Mouse (Mus musculus): ENCODE measurements around the gene Atp2a3. TPM values are rescaled to one million over a fixed set of nuclear protein-coding genes. Genes with fewer than 3 reads are reported as not detected.

Gene Atp2a3
- polyA plus RNA-seq, 1 experiment, result 281 TPM

- Histone ChIP-seq H3K4me1 (ENCODE audit: control insufficient read depth, insufficient read depth, low read length) (peaks cover 12% of the 10 kb centered on the region), H3K27ac (ENCODE audit: control insufficient read depth, insufficient read depth, low read depth, low read length, poor library complexity) (peak overlapping the region; percentile 42; the same call in 1 of the 2 replicates), H3K4me3 (replicated peaks; ENCODE audit: control insufficient read depth, low read depth, low read length) (no peak overlapping the region)
- 49% methylated on average over 4 of the region's 4 CpGs for WGBS
- TF ChIP-seq CTCF (IDR thresholded peaks at IDR 0.05; ENCODE audit: control insufficient read depth, insufficient read depth, low read length), result no peak
Observed at GRCm38 (mm10) chr11:73023827-73024226, 62.9 kb downstream of the Atp2a3 start.

- TF ChIP-seq CTCF (IDR thresholded peaks at IDR 0.05; ENCODE audit: control insufficient read depth, insufficient read depth, low read length) (no peak), POLR2A (IDR thresholded peaks at IDR 0.05; ENCODE audit: borderline replicate concordance, control insufficient read depth, low read depth, low read length) (no peak)
- H3K4me3 ChIP-seq (replicated peaks; ENCODE audit: control insufficient read depth, low read depth, low read length), result no peak overlapping the region
- peaks cover 12% of the 10 kb centered on the region for H3K4me1 ChIP-seq (ENCODE audit: control insufficient read depth, insufficient read depth, low read length)
- peak overlapping the region; percentile 42 for H3K27ac ChIP-seq (ENCODE audit: control insufficient read depth, insufficient read depth, low read depth, low read length, poor library complexity)
- 4% methylated on average over 7 of the region's 7 CpGs for WGBS
Observed at GRCm38 (mm10) chr11:73024236-73024904, 63.4 kb downstream of the Atp2a3 start.

- TF ChIP-seq CTCF (IDR thresholded peaks at IDR 0.05; ENCODE audit: control insufficient read depth, insufficient read depth, low read length), result no peak
- TF ChIP-seq POLR2A (IDR thresholded peaks at IDR 0.05; ENCODE audit: borderline replicate concordance, control insufficient read depth, low read depth, low read length), result no peak
- WGBS, result 54% methylated on average over 8 of the region's 8 CpGs
- no peak overlapping the region for H3K4me3 ChIP-seq (replicated peaks; ENCODE audit: control insufficient read depth, low read depth, low read length)
- peaks cover 9% of the 10 kb centered on the region for H3K4me1 ChIP-seq (ENCODE audit: control insufficient read depth, insufficient read depth, low read length)
- H3K27ac ChIP-seq (ENCODE audit: control insufficient read depth, insufficient read depth, low read depth, low read length, poor library complexity), result no peak overlapping the region
Observed at GRCm38 (mm10) chr11:73026961-73027360, 66.0 kb downstream of the Atp2a3 start.

- Histone ChIP-seq H3K4me1 (ENCODE audit: control insufficient read depth, insufficient read depth, low read length) (no peaks in the 10 kb centered on the region; the same call in 1 of the 2 replicates), H3K27ac (ENCODE audit: control insufficient read depth, insufficient read depth, low read depth, low read length, poor library complexity) (no peak overlapping the region; the same call in 1 of the 2 replicates)
- WGBS, result 30% methylated on average over 20 of the region's 20 CpGs
Observed at GRCm38 (mm10) chr11:73030821-73031498, 70.0 kb downstream of the Atp2a3 start.

GRCm38 (mm10) chr11:73031536-73031935 is 70.6 kb downstream of the Atp2a3 start:
- Histone ChIP-seq H3K27ac (ENCODE audit: control insufficient read depth, insufficient read depth, low read depth, low read length, poor library complexity) (no peak overlapping the region), H3K4me3 (replicated peaks; ENCODE audit: control insufficient read depth, low read depth, low read length) (no peak overlapping the region), H3K4me1 (ENCODE audit: control insufficient read depth, insufficient read depth, low read length) (no peaks in the 10 kb centered on the region; the same call in 1 of the 2 replicates)
- TF ChIP-seq CTCF (IDR thresholded peaks at IDR 0.05; ENCODE audit: control insufficient read depth, insufficient read depth, low read length) (no peak), POLR2A (IDR thresholded peaks at IDR 0.05; ENCODE audit: borderline replicate concordance, control insufficient read depth, low read depth, low read length) (no peak)
- 87% methylated on average over 5 of the region's 5 CpGs for WGBS

More at GRCm38 (mm10) chr11:73030821-73031498, 70.0 kb downstream of the Atp2a3 start:
- TF ChIP-seq POLR2A (IDR thresholded peaks at IDR 0.05; ENCODE audit: borderline replicate concordance, control insufficient read depth, low read depth, low read length) (no peak), CTCF (IDR thresholded peaks at IDR 0.05; ENCODE audit: control insufficient read depth, insufficient read depth, low read length) (no peak)
- H3K4me3 ChIP-seq (replicated peaks; ENCODE audit: control insufficient read depth, low read depth, low read length), result peak overlapping the region; percentile 38

GRCm38 (mm10) chr11:73036077-73036476 is 75.1 kb downstream of the Atp2a3 start:
- H3K4me1 ChIP-seq (ENCODE audit: control insufficient read depth, insufficient read depth, low read length), result peaks cover 2% of the 10 kb centered on the region; the same call in 1 of the 2 replicates
- H3K4me3 ChIP-seq (replicated peaks; ENCODE audit: control insufficient read depth, low read depth, low read length), result no peak overlapping the region
- WGBS, result 92% methylated on average over 7 of the region's 7 CpGs
- TF ChIP-seq POLR2A (IDR thresholded peaks at IDR 0.05; ENCODE audit: borderline replicate concordance, control insufficient read depth, low read depth, low read length) (no peak), CTCF (IDR thresholded peaks at IDR 0.05; ENCODE audit: control insufficient read depth, insufficient read depth, low read length) (no peak)
- no peak overlapping the region for H3K27ac ChIP-seq (ENCODE audit: control insufficient read depth, insufficient read depth, low read depth, low read length, poor library complexity)

GRCm38 (mm10) chr11:73036889-73037288 is 75.9 kb downstream of the Atp2a3 start:
- no peak for TF ChIP-seq CTCF (IDR thresholded peaks at IDR 0.05; ENCODE audit: control insufficient read depth, insufficient read depth, low read length)
- TF ChIP-seq POLR2A (IDR thresholded peaks at IDR 0.05; ENCODE audit: borderline replicate concordance, control insufficient read depth, low read depth, low read length), result no peak
- Histone ChIP-seq H3K4me3 (replicated peaks; ENCODE audit: control insufficient read depth, low read depth, low read length) (no peak overlapping the region), H3K4me1 (ENCODE audit: control insufficient read depth, insufficient read depth, low read length) (peaks cover 2% of the 10 kb centered on the region; the same call in 1 of the 2 replicates), H3K27ac (ENCODE audit: control insufficient read depth, insufficient read depth, low read depth, low read length, poor library complexity) (no peak overlapping the region)
- 84% methylated on average over 6 of the region's 6 CpGs for WGBS

- WGBS, result 66% methylated on average over 3 of the region's 3 CpGs
- H3K4me1 ChIP-seq (ENCODE audit: control insufficient read depth, insufficient read depth, low read length), result peaks cover 2% of the 10 kb centered on the region; the same call in 1 of the 2 replicates
- H3K4me3 ChIP-seq (replicated peaks; ENCODE audit: control insufficient read depth, low read depth, low read length), result no peak overlapping the region
- H3K27ac ChIP-seq (ENCODE audit: control insufficient read depth, insufficient read depth, low read depth, low read length, poor library complexity), result no peak overlapping the region
- TF ChIP-seq CTCF (IDR thresholded peaks at IDR 0.05; ENCODE audit: control insufficient read depth, insufficient read depth, low read length) (no peak), POLR2A (IDR thresholded peaks at IDR 0.05; ENCODE audit: borderline replicate concordance, control insufficient read depth, low read depth, low read length) (no peak)
Observed at GRCm38 (mm10) chr11:73037691-73038090, 76.7 kb downstream of the Atp2a3 start.
